Mouse (Mus musculus): ENCODE data around the gene Ltf. TPM values are rescaled to one million over a fixed set of nuclear protein-coding genes. Genes with fewer than 3 reads are reported as not detected.

The Ltf gene
- total RNA-seq, 2 experiments from 2014 or later, result 0.78 TPM; not detected in 1

GRCm38 (mm10) chr9:111077745-111078144, 58.7 kb downstream of the Ltf start:
- DNase-seq (ENCODE audit: low spot score), result no peak
- intact Hi-C loops (cut with DNase I), result no loop called here

DNA sequence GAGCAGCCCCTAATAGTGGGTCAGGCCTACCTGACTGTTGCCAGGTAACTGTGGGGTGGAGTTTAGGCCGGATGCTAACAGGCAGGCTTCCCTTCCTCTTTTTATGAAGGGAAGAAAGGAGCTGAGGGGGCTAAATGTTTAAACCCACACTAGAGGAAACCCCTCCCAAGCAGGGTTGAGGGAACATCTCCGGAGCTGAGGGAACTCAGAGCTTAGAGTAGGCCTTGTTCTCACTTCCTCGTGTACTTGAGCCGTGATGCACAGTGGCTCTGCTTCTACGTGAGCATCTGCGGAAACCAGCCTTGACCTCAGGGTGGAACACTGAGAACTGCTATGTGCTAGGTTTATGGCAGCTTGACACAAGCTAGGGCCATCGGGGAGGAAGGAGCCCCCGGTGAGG, 61.7 kb downstream of the Ltf start:
- intact Hi-C loops (cut with DNase I), result no loop called here

DNA sequence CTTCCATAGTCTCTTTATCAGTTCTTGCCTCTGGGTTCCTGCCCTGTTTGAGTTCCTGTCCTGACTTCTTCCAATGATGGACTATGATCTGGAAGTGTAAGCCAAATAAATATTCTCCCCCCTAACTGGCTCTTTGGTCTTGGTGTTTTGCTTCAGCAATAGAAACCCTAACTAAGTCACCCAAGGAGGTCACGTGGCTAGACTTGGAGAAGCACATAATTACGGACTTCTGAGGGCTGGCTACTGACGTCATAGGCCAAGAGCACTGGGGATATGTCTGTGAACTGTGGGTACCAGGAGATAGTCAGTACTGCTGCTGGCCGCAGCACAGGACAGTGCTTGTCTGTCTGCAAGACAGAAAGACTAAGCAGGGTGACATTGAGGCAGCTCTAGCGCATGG, 62.7 kb downstream of the Ltf start:
- no peak for DNase-seq (ENCODE audit: low spot score)
- intact Hi-C loops (cut with DNase I), result no loop called here

More for the DNA sequence above, 61.7 kb downstream of the Ltf start:
- DNase-seq (ENCODE audit: low spot score), result no peak

DNA sequence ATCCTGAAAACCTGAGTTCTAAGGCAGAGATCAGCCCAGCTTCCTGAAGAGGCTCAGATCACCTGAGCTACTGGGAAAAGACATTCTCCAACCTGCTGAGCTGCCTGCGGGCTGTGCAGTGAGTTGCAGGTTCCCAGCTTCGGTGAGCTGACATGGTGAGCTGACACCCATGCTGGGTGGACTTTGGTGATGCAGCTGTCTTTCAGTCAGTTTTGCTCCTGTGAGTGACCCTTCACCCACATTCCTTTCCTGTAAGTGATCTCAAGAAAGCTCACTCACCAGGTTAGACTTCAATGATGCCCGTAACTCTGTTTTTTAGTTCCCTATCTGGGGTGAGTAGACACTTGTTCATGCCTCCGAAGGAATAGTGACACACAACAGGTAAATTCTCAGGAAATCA, 66.3 kb downstream of the Ltf start:
- intact Hi-C loops (cut with DNase I), result no loop called here
- DNase-seq (ENCODE audit: low spot score), result no peak

- intact Hi-C loops (cut with DNase I), result no loop called here
- no peak for DNase-seq (ENCODE audit: low spot score)
These were observed 67.1 kb downstream of the Ltf start for GRCm38 (mm10) chr9:111086137-111086536.

DNA sequence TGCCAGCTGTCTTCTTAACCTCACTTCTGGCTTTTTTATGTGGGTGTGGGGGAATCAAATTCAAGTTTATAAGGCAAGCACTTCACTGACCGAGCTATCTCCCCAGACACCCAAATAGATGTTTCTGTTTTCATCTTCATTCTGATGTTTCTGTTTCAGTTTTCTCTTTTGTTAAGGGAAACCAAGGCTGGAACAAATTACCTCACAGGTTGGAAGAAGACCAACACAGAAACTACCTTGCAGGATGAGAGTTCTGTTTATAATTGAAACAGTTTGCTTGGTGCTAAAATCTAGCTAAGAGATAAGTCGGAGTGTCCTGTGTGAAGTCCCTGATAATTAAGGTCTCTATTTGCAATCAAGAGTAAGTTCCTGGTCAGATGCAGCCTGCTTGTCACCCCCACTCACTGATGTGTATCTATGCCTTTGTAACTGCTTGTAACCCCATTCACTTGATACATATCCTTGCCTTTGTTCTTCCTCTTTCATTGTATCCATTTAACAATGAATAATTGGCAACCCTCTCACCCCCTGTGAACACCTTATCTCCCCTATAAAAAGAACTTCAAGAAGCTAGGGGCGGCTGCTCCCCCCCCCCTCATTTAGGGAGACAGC, 68.0 kb downstream of the Ltf start:
- intact Hi-C loops (cut with DNase I), result no loop called here
- DNase-seq (ENCODE audit: low spot score), result no peak

- intact Hi-C loops (cut with DNase I), result no loop called here
- DNase-seq (ENCODE audit: low spot score), result no peak
These were observed 68.9 kb downstream of the Ltf start for GRCm38 (mm10) chr9:111087960-111088359.

GRCm38 (mm10) chr9:111088886-111089285, 69.8 kb downstream of the Ltf start:
- DNase-seq (ENCODE audit: low spot score), result no peak
- intact Hi-C loops (cut with DNase I), result no loop called here

Other genes starting within 250 kb of the Ltf start
- gene Prss42, start 221.1 kb upstream of the Ltf start, total RNA-seq (2021), result not detected
- gene Prss44, start 205.3 kb upstream of the Ltf start, total RNA-seq (2021), result not detected
- gene Prss43, start 192.6 kb upstream of the Ltf start, total RNA-seq (2021), result not detected
- not detected for gene Prss45, start 184.7 kb upstream of the Ltf start, total RNA-seq (2021)
- not detected for gene Prss46, start 174.8 kb upstream of the Ltf start, total RNA-seq (2021)
- not detected for gene Prss50, start 161.3 kb upstream of the Ltf start, total RNA-seq (2021)
- gene Als2cl, start 139.4 kb upstream of the Ltf start, total RNA-seq (2021), result 10 to 100 TPM in 1 of 2 experiments, 1 to 10 TPM in 1; 9.7 to 15.0 TPM
- gene Tmie, start 139.2 kb upstream of the Ltf start, total RNA-seq (2021), result 1 to 10 TPM; 1.2 to 1.3 TPM
- not detected for gene Fam240a, start 102.4 kb upstream of the Ltf start, total RNA-seq (2021)
- gene Tdgf1, start 73.1 kb upstream of the Ltf start, total RNA-seq (2021), result not detected
- 100 to 1,000 TPM; 142 to 144 TPM for gene Lrrc2, start 67.7 kb upstream of the Ltf start, total RNA-seq (2021)
- 1 to 10 TPM; 4.0 to 4.3 TPM for gene Rtp3, start 28.7 kb upstream of the Ltf start, total RNA-seq (2021)
- gene Ccrl2, start 38.2 kb downstream of the Ltf start, total RNA-seq (2021), result 10 to 100 TPM in 1 of 2 experiments, 1 to 10 TPM in 1; 8.2 to 10.4 TPM
- 10 to 100 TPM; 82.4 to 91.7 TPM for gene Lrrfip2, start 98.3 kb downstream of the Ltf start, total RNA-seq (2021)

Measured in heart, postnatal 25 days (tissue).